Mouse (Mus musculus): ENCODE results near the gene Cdx4. TPM values are rescaled to one million over a fixed set of nuclear protein-coding genes. Genes with fewer than 3 reads are reported as not detected.

Gene Cdx4
- polyA plus RNA-seq, 1 experiment, result not detected

- Histone ChIP-seq H3K27me3 (ENCODE audit: control insufficient read depth, insufficient read depth, insufficient read length) (no peaks in the 10 kb centered on the region), H3K4me3 (no peak overlapping the region), H3K4me2 (ENCODE audit: low read depth) (no peak overlapping the region), H3K79me2 (ENCODE audit: control insufficient read depth, insufficient read depth) (no peaks in the 10 kb centered on the region), H3ac (ENCODE audit: control insufficient read depth, insufficient read length) (no peak overlapping the region), H3K36me3 (ENCODE audit: control insufficient read depth, insufficient read depth) (no peaks in the 10 kb centered on the region)
- TF ChIP-seq MAX (IDR thresholded peaks at IDR 0.05; ENCODE audit: low read depth) (no peak), REST (IDR thresholded peaks at IDR 0.05; ENCODE audit: insufficient read depth, insufficient read length) (no peak), SRF (IDR thresholded peaks at IDR 0.05; ENCODE audit: control insufficient read depth, insufficient read length, low read depth) (no peak), POLR2AphosphoS2 (IDR thresholded peaks at IDR 0.05; ENCODE audit: insufficient read length, low read depth) (no peak), MYOG (IDR thresholded peaks at IDR 0.05; ENCODE audit: control insufficient read depth in 1 of 3, insufficient read depth in 1 of 3, insufficient read length in 2 of 3, low read depth in 2 of 3) (no peak), CEBPB (IDR thresholded peaks at IDR 0.05; ENCODE audit: insufficient read depth, poor library complexity, severe bottlenecking) (no peak), USF1 (IDR thresholded peaks at IDR 0.05; ENCODE audit: low read depth) (no peak), MYOD1 (IDR thresholded peaks at IDR 0.05; ENCODE audit: control insufficient read depth in 1 of 3, insufficient read length in 2 of 3, low read depth in 2 of 3) (no peak), TCF3 (IDR thresholded peaks at IDR 0.05; ENCODE audit: insufficient read length, low read depth) (no peak), POLR2A (IDR thresholded peaks at IDR 0.05; ENCODE audit: insufficient read length, low read depth) (no peak), TCF12 (IDR thresholded peaks at IDR 0.05; ENCODE audit: insufficient read depth, poor library complexity, severe bottlenecking) (no peak), E2F4 (IDR thresholded peaks at IDR 0.05; ENCODE audit: insufficient read depth) (no peak)
Observed at GRCm38 (mm10) chrX:103371627-103372026, 50.4 kb downstream of the Cdx4 start.

- H3K27me3 ChIP-seq (ENCODE audit: control insufficient read depth, insufficient read depth, insufficient read length), result no peaks in the 10 kb centered on the region
- no peak overlapping the region for H3K4me2 ChIP-seq (ENCODE audit: low read depth)
- H3ac ChIP-seq (ENCODE audit: control insufficient read depth, insufficient read length), result no peak overlapping the region
- no peaks in the 10 kb centered on the region for H3K36me3 ChIP-seq (ENCODE audit: control insufficient read depth, insufficient read depth)
- H3K79me2 ChIP-seq (ENCODE audit: control insufficient read depth, insufficient read depth), result no peaks in the 10 kb centered on the region
- H3K4me3 ChIP-seq, result no peak overlapping the region
- TF ChIP-seq POLR2AphosphoS2 (IDR thresholded peaks at IDR 0.05; ENCODE audit: insufficient read length, low read depth), result no peak
- TF ChIP-seq SRF (IDR thresholded peaks at IDR 0.05; ENCODE audit: control insufficient read depth, insufficient read length, low read depth), result no peak
- TF ChIP-seq USF1 (IDR thresholded peaks at IDR 0.05; ENCODE audit: low read depth), result no peak
- no peak for TF ChIP-seq REST (IDR thresholded peaks at IDR 0.05; ENCODE audit: insufficient read depth, insufficient read length)
- no peak for TF ChIP-seq POLR2A (IDR thresholded peaks at IDR 0.05; ENCODE audit: insufficient read length, low read depth)
- no peak for TF ChIP-seq MYOD1 (IDR thresholded peaks at IDR 0.05; ENCODE audit: control insufficient read depth in 1 of 3, insufficient read length in 2 of 3, low read depth in 2 of 3)
- no peak for TF ChIP-seq TCF3 (IDR thresholded peaks at IDR 0.05; ENCODE audit: insufficient read length, low read depth)
- TF ChIP-seq CEBPB (IDR thresholded peaks at IDR 0.05; ENCODE audit: insufficient read depth, poor library complexity, severe bottlenecking), result no peak
- TF ChIP-seq TCF12 (IDR thresholded peaks at IDR 0.05; ENCODE audit: insufficient read depth, poor library complexity, severe bottlenecking), result no peak
- no peak for TF ChIP-seq MAX (IDR thresholded peaks at IDR 0.05; ENCODE audit: low read depth)
- TF ChIP-seq MYOG (IDR thresholded peaks at IDR 0.05; ENCODE audit: control insufficient read depth in 1 of 3, insufficient read depth in 1 of 3, insufficient read length in 2 of 3, low read depth in 2 of 3), result no peak
- no peak for TF ChIP-seq E2F4 (IDR thresholded peaks at IDR 0.05; ENCODE audit: insufficient read depth)
Observed at GRCm38 (mm10) chrX:103374250-103374649, 53.1 kb downstream of the Cdx4 start.

Other genes starting within 250 kb of the Cdx4 start
- gene Nap1l2, start 134.8 kb upstream of the Cdx4 start, polyA plus RNA-seq (2012; fragmentation: generic; extraction: Trizol), result 0.17 TPM
- gene Chic1, start 35.1 kb downstream of the Cdx4 start, polyA plus RNA-seq (2012; fragmentation: generic; extraction: Trizol), result 0.26 TPM
- gene Tsx, start 93.1 kb downstream of the Cdx4 start, polyA plus RNA-seq (2012; fragmentation: generic; extraction: Trizol), result not detected
- gene Gm26992, start 100.6 kb downstream of the Cdx4 start, polyA plus RNA-seq (2012; fragmentation: generic; extraction: Trizol), result not detected